Mouse (Mus musculus) myocyte (in vitro differentiated cells): Measurements from ENCODE around the gene Btaf1. TPM values are rescaled to one million over a fixed set of nuclear protein-coding genes. Genes with fewer than 3 reads are reported as not detected.

ENCODE experiments used
- H3K27me3 ChIP-seq: one replicate; pipeline ENCODE4 v1.6.1; 2011; ENCODE audit not compliant: control insufficient read depth, insufficient read depth, insufficient read length
- H3K36me3 ChIP-seq: one replicate; pipeline ENCODE4 v1.6.1; 2011; ENCODE audit not compliant: control insufficient read depth, insufficient read depth
- H3K4me2 ChIP-seq: one replicate; pipeline ENCODE4 v1.6.1; 2011; ENCODE audit warnings: low read depth, control low read depth
- H3K4me3 ChIP-seq: one replicate; pipeline ENCODE4 v1.5.1; 2011; ENCODE audit warnings: mild to moderate bottlenecking, control low read depth, moderate library complexity
- H3K79me2 ChIP-seq: one replicate; pipeline ENCODE4 v1.6.1; 2011; ENCODE audit not compliant: control insufficient read depth, insufficient read depth
- H3ac ChIP-seq: one replicate; pipeline ENCODE4 v1.6.1; 2011; ENCODE audit not compliant: control insufficient read depth, insufficient read length
- CEBPB ChIP-seq: IDR thresholded peaks from 2 replicates; pipeline ENCODE4 v1.6.1; 2011; ENCODE audit warnings: mild to moderate bottlenecking, moderate library complexity; ENCODE audit not compliant: poor library complexity, insufficient read depth, severe bottlenecking
- E2F4 ChIP-seq: IDR thresholded peaks from one replicate; pipeline ENCODE4 v1.6.1; 2011; ENCODE audit warnings: mild to moderate bottlenecking, control low read depth, moderate library complexity; ENCODE audit not compliant: insufficient read depth
- MAX ChIP-seq: IDR thresholded peaks from one replicate; pipeline ENCODE4 v1.6.1; 2011; ENCODE audit warnings: low read depth, mild to moderate bottlenecking, control low read depth
- MYOD1 ChIP-seq, 3 experiments: IDR thresholded peaks; one replicate each; pipeline ENCODE4 v1.6.1; 2011; ENCODE audit warnings: control low read depth in 2 of 3, low read depth in 2 of 3, mild to moderate bottlenecking in 2 of 3, moderate library complexity in 1 of 3; ENCODE audit not compliant: insufficient read length in 2 of 3, control insufficient read depth in 1 of 3
- MYOG ChIP-seq, 3 experiments: IDR thresholded peaks; one replicate each; pipeline ENCODE4 v1.6.1; 2011; ENCODE audit warnings: control low read depth in 2 of 3, low read depth in 2 of 3, mild to moderate bottlenecking in 2 of 3; ENCODE audit not compliant: insufficient read length in 2 of 3, control insufficient read depth in 1 of 3, insufficient read depth in 1 of 3
- POLR2A ChIP-seq: IDR thresholded peaks from one replicate; pipeline ENCODE4 v1.6.1; 2011; ENCODE audit warnings: low read depth, mild to moderate bottlenecking, control low read depth, moderate library complexity; ENCODE audit not compliant: insufficient read length
- POLR2AphosphoS2 ChIP-seq: IDR thresholded peaks from one replicate; pipeline ENCODE4 v1.6.1; 2011; ENCODE audit warnings: low read depth, control low read depth; ENCODE audit not compliant: insufficient read length
- REST ChIP-seq: IDR thresholded peaks from one replicate; pipeline ENCODE4 v1.6.1; 2011; ENCODE audit warnings: mild to moderate bottlenecking, control low read depth, moderate library complexity; ENCODE audit not compliant: insufficient read depth, insufficient read length
- SRF ChIP-seq: IDR thresholded peaks from one replicate; pipeline ENCODE4 v1.6.1; 2011; ENCODE audit warnings: low read depth; ENCODE audit not compliant: control insufficient read depth, insufficient read length
- TCF12 ChIP-seq: IDR thresholded peaks from one replicate; pipeline ENCODE4 v1.6.1; 2011; ENCODE audit warnings: mild to moderate bottlenecking, control low read depth; ENCODE audit not compliant: poor library complexity, insufficient read depth, severe bottlenecking
- TCF3 ChIP-seq: IDR thresholded peaks from one replicate; pipeline ENCODE4 v1.6.1; 2011; ENCODE audit warnings: low read depth, control low read depth; ENCODE audit not compliant: insufficient read length
- USF1 ChIP-seq: IDR thresholded peaks from one replicate; pipeline ENCODE4 v1.6.1; 2011; ENCODE audit warnings: low read depth, mild to moderate bottlenecking, control low read depth, moderate library complexity
- polyA plus RNA-seq: library from polyadenylated mRNA; unstranded; fragments of >200 nt; fragmentation: generic; extraction: Trizol; gene quantifications from one replicate; pipeline ENCODE4 v1.2.1, GENCODE M21; 2012; ENCODE audit warnings: missing spikeins

The Btaf1 gene
- polyA plus RNA-seq, 1 experiment, result 4.8 TPM

DNA sequence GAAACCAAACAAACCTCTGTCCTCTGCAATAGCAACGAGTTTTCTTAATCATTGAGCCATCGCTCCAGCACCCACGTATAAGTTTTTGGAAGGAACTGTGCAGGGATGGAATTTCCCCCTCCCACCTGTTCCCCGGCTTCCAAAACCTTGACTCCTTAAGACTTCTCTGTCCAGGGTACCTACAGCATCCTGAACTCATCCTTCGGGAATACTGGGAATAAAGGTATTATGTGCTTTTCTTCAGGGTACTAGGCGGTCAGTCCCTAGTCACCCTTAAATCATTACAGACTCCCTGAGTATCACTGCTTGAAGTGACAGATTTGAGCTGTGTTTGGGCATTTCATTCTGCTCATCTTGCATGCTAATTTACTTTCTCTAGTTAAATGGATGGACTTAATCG lies 22.5 kb upstream of the Btaf1 start:
- no peaks in the 10 kb centered on the region for H3K36me3 ChIP-seq
- no peaks in the 10 kb centered on the region for H3K27me3 ChIP-seq
- no peak overlapping the region for H3ac ChIP-seq
- TF ChIP-seq CEBPB (no peak), POLR2AphosphoS2 (no peak), MYOD1 (IDR thresholded peaks at IDR 0.05; ENCODE audit: control insufficient read depth in 1 of 3, insufficient read length in 2 of 3, low read depth in 2 of 3) (no peak), E2F4 (no peak), MAX (no peak), MYOG (IDR thresholded peaks at IDR 0.05; ENCODE audit: control insufficient read depth in 1 of 3, insufficient read depth in 1 of 3, insufficient read length in 2 of 3, low read depth in 2 of 3) (no peak), SRF (no peak)
- H3K4me2 ChIP-seq, result no peak overlapping the region
- H3K79me2 ChIP-seq, result no peaks in the 10 kb centered on the region
- no peak overlapping the region for H3K4me3 ChIP-seq

DNA sequence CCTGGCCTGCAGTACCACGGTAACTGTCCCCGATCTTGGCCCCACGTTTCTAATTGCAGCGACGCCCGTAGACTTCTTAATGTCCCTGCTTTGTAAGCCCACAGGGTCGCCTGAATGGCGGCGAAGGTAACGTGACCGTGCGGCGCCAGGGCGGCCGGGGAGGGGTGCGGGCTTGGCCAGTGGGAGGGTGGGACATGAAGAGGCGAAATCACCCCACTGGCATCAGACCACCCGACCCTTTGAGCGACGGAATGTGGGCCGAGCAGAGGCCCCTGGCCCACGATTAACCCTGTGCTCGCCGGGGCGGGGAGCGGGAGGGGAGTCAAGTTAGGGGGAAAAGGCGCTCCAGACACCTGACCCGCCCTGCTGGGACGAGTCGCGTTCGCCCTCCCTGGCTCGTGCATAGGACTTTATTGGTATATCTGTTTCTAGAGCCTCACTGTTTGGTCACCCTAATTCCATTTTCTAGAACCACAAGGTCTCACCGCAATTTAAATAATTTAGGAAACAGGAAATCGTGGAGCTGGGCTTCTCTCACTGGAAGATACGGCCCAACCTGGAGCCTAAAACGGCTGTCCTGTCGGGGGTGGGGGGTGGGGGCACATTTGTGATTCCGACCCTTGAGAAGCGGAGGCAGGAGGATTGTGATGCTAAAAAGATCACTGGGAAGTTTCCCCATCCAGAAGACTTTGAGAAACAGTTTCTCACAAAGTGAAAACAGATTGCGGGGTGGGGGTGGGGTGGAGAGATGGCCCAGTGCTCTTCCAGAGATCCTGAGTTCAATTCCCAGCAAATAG lies 21.5 kb upstream of the Btaf1 start:
- H3K79me2 ChIP-seq, result no peaks in the 10 kb centered on the region
- no peak overlapping the region for H3K4me3 ChIP-seq
- TF ChIP-seq SRF (no peak), POLR2AphosphoS2 (no peak)

DNA sequence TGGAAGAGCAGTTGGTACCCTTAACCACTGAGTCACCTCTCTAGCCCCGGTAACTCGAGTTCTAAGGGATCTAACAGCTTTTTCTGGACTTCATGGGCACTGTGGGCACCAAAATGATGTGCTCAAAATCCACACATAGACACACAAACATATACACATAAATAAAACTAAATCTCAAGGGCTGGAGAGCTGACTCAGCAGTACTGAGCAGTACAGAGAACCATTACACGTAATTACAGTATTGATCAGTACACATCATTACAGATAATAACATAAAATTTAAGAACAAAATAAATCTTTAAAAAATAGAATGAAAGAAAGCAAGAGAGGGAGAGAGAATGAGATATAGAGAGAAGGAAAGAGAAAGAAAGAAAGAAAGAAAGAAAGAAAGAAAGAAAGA lies 16.7 kb upstream of the Btaf1 start:
- Histone ChIP-seq H3ac (no peak overlapping the region), H3K4me2 (no peak overlapping the region), H3K4me3 (no peak overlapping the region), H3K79me2 (no peaks in the 10 kb centered on the region), H3K27me3 (no peaks in the 10 kb centered on the region), H3K36me3 (no peaks in the 10 kb centered on the region)
- no peak for TF ChIP-seq TCF12
- no peak for TF ChIP-seq MAX
- no peak for TF ChIP-seq POLR2AphosphoS2
- TF ChIP-seq TCF3, result no peak
- TF ChIP-seq MYOD1 (IDR thresholded peaks at IDR 0.05; ENCODE audit: control insufficient read depth in 1 of 3, insufficient read length in 2 of 3, low read depth in 2 of 3), result no peak
- no peak for TF ChIP-seq MYOG (IDR thresholded peaks at IDR 0.05; ENCODE audit: control insufficient read depth in 1 of 3, insufficient read depth in 1 of 3, insufficient read length in 2 of 3, low read depth in 2 of 3)
- TF ChIP-seq SRF, result no peak
- no peak for TF ChIP-seq POLR2A
- TF ChIP-seq USF1, result no peak
- no peak for TF ChIP-seq E2F4
- TF ChIP-seq REST, result no peak
- no peak for TF ChIP-seq CEBPB

More for the DNA sequence above, 21.5 kb upstream of the Btaf1 start:
- Histone ChIP-seq H3ac (no peak overlapping the region), H3K27me3 (no peaks in the 10 kb centered on the region), H3K4me2 (peak overlapping the region; percentile 16), H3K36me3 (no peaks in the 10 kb centered on the region)

DNA sequence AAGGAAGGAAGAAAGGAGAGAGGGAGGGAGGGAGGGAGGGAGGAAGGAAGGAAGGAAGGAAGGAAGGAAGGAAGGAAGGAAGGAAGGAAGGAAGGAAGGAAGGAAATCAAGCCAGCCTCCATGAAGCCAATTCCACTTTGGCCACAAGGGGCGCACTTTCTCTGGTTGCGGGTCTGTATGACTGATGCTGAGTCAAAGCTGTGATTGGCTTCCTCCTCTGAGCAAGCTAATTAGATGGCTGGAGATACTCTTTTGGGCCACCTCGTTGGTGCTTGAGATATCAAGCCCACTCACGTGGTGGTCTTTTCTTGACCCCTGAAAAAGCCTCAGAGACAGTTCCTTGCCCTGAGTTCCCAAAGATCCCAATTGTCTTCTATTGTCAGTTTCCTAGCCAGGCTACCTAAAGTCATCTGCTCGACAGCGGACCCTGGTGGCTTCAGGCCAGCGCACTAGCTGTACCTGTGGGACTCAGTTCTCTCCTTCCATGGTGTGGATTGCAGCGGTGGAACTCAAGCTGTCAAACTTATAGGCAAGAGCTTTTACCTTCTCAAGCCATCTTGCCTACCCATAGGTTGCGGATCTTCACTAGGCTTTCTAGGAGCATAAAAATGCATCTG lies 16.1 kb upstream of the Btaf1 start:
- no peak for TF ChIP-seq E2F4
- TF ChIP-seq TCF12, result no peak
- no peak for TF ChIP-seq MAX
- TF ChIP-seq CEBPB, result no peak
- TF ChIP-seq POLR2AphosphoS2, result no peak
- TF ChIP-seq MYOD1 (IDR thresholded peaks at IDR 0.05; ENCODE audit: control insufficient read depth in 1 of 3, insufficient read length in 2 of 3, low read depth in 2 of 3), result no peak
- no peak for TF ChIP-seq MYOG (IDR thresholded peaks at IDR 0.05; ENCODE audit: control insufficient read depth in 1 of 3, insufficient read depth in 1 of 3, insufficient read length in 2 of 3, low read depth in 2 of 3)
- no peak for TF ChIP-seq REST
- no peak for TF ChIP-seq USF1
- no peak for TF ChIP-seq POLR2A
- TF ChIP-seq SRF, result no peak
- TF ChIP-seq TCF3, result no peak

GRCm38 (mm10) chr19:36910424-36911045 lies 15.3 kb upstream of the Btaf1 start:
- H3K79me2 ChIP-seq, result no peaks in the 10 kb centered on the region
- no peak overlapping the region for H3K4me2 ChIP-seq
- H3K4me3 ChIP-seq, result no peak overlapping the region
- no peak overlapping the region for H3ac ChIP-seq
- TF ChIP-seq MYOD1 (IDR thresholded peaks at IDR 0.05; ENCODE audit: control insufficient read depth in 1 of 3, insufficient read length in 2 of 3, low read depth in 2 of 3) (no peak), REST (no peak), POLR2A (no peak), E2F4 (no peak), MAX (no peak), POLR2AphosphoS2 (no peak), TCF12 (no peak), TCF3 (no peak)
- H3K27me3 ChIP-seq, result no peaks in the 10 kb centered on the region
- H3K36me3 ChIP-seq, result no peaks in the 10 kb centered on the region

More for the DNA sequence above, 16.1 kb upstream of the Btaf1 start:
- H3K4me2 ChIP-seq, result no peak overlapping the region
- H3ac ChIP-seq, result no peak overlapping the region
- no peaks in the 10 kb centered on the region for H3K79me2 ChIP-seq
- H3K4me3 ChIP-seq, result no peak overlapping the region
- H3K36me3 ChIP-seq, result no peaks in the 10 kb centered on the region
- no peaks in the 10 kb centered on the region for H3K27me3 ChIP-seq
